Mouse (Mus musculus): ENCODE results near the gene Slc10a2.

GRCm38 (mm10) chr8:5038811-5039561, 66.2 kb downstream of the Slc10a2 start:
- TF ChIP-seq CTCF (IDR thresholded peaks at IDR 0.05) (no peak), EP300 (IDR thresholded peaks at IDR 0.05) (no peak)
